Mouse (Mus musculus): Measurements from ENCODE around the gene Gm10721.
"Not testable (repeated sequence)": the region's sequence is repeated elsewhere in the genome, so short reads cannot be mapped to it uniquely, and the experiment has no call there.

Gm10721 gene

DNA sequence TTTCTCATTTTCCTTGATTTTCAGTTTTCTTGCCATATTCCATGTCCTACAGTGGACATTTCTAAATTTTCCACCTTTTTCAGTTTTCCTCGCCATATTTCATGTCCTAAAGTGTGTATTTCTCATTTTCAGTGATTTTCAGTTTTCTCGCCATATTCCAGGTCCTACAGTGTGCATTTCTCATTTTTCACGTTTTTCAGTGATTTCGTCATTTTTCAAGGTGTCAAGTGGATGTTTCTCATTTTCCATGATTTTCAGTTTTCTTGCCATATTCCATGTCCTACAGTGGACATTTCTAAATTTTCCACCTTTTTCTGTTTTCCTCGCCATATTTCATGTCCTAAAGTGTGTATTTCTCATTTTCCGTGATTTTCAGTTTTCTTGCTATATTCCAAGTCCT is 12.7 kb downstream of the Gm10721 start:
- peak; percentile 36 to 46 for DNase-seq

DNA sequence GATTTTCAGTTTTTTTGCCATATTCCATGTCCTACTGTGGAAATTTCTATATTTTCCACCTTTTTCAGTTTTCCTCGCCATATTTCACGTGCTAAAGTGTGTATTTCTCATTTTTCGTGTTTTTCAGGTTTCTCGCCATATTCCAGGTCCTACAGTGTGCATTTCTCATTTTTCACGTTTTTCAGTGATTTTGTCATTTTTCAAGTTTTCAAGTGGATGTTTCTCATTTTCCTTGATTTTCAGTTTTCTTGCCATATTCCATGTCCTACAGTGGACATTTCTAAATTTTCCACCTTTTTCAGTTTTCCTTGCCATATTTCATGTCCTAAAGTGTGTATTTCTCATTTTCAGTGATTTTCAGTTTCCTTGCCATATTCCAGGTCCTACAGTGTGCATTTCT is 13.2 kb downstream of the Gm10721 start:
- not testable (repeated sequence) for DNase-seq

DNA sequence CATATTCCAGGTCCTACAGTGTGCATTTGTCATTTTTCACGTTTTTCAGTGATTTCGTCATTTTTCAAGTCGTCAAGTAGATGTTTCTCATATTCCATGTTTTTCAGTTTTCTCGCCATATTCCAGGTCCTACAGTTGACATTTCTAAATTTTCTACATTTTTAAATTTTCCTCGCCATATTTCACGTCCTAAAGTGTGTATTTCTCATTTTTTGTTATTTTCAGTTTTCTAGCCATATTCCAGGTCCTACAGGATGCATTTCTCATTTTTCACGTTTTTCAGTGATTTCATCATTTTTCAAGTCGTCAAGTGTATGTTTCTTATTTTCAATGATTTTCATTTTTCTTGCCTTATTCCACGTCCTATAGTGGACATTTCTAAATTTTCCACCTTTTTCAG is 13.8 kb downstream of the Gm10721 start:
- not testable (repeated sequence) for DNase-seq

DNA sequence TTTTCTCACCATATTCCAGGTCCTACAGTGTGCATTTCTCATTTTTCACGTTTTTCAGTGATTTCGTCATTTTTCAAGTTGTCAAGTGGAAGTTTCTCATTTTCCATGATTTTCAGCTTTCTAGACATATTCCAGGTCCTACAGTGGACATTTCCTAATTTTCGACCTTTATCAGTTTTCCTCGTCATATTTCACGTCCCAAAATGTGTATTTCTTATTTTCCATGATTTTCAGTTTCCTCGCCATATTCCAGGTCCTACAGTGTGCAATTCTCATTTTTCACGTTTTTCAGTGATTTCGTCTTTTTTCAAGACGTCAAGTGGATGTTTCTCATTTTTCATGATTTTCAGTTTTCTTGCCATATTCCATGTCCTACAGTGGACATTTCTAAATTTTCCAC is 14.3 kb downstream of the Gm10721 start:
- DNase-seq, result not testable (repeated sequence)

DNA sequence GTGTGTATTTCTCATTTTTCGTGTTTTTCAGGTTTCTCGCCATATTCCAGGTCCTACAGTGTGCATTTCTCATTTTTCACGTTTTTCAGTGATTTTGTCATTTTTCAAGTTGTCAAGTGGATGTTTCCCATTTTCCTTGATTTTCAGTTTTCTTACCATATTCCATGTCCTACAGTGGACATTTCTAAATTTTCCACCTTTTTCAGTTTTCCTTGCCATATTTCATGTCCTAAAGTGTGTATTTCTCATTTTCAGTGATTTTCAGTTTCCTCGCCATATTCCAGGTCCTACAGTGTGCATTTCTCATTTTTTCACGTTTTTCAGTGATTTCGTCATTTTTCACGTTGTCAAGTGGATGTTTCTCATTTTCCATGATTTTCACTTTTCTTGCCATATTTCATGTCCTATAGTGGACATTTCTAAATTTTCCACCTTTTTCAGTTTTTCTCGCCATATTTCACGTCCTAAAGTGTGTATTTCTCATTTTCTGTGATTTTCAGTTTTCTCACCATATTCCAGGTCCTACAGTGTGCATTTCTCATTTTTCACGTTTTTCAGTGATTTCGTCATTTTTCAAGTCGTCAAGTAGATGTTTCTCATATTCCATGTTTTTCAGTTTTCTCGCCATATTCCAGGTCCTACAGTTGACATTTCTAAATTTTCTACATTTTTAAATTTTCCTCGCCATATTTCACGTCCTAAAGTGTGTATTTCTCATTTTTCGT is 16.5 kb downstream of the Gm10721 start:
- DNase-seq, result peak in 1 of 2 experiments; percentile 5

DNA sequence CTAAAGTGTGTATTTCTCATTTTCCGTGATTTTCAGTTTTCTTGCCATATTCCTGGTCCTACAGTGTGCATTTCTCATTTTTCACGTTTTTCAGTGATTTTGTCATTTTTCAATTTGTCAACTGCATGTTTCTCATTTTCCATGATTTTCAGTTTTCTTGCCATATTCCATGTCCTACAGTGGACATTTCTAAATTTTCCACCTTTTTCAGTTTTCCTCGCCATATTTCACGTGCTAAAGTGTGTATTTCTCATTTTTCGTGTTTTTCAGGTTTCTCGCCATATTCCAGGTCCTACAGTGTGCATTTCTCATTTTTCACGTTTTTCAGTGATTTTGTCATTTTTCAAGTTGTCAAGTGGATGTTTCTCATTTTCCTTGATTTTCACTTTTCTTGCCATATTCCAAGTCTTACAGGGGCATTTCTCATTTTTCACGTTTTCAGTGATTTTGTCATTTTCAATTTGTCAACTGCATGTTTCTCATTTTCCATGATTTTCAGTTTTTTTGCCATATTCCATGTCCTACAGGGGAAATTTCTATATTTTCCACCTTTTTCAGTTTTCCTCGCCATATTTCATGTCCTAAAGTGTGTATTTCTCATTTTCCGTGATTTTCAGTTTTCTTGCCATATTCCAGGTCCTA is 17.9 kb downstream of the Gm10721 start:
- not testable (repeated sequence) for DNase-seq

DNA sequence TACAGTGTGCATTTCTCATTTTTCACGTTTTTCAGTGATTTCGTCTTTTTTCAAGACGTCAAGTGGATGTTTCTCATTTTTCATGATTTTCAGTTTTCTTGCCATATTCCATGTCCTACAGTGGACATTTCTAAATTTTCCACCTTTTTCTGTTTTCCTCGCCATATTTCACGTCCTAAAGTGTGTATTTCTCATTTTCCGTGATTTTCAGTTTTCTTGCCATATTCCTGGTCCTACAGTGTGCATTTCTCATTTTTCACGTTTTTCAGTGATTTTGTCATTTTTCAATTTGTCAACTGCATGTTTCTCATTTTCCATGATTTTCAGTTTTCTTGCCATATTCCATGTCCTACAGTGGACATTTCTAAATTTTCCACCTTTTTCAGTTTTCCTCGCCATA is 21.4 kb downstream of the Gm10721 start, which contains the start of gene Gm17535:
Gene Gm17535, plus strand, starts transcription at position 301 of the 400 bp plus-strand sequence.
- DNase-seq, result not testable (repeated sequence)

DNA sequence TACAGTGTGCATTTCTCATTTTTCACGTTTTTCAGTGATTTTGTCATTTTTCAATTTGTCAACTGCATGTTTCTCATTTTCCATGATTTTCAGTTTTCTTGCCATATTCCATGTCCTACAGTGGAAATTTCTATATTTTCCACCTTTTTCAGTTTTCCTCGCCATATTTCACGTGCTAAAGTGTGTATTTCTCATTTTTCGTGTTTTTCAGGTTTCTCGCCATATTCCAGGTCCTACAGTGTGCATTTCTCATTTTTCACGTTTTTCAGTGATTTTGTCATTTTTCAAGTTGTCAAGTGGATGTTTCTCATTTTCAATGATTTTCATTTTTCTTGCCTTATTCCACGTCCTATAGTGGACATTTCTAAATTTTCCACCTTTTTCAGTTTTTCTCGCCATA is 23.6 kb downstream of the Gm10721 start, which contains the start of gene Gm10715:
Gene Gm10715, plus strand, starts transcription at position 301 of the 400 bp plus-strand sequence.
- not testable (repeated sequence) for DNase-seq

DNA sequence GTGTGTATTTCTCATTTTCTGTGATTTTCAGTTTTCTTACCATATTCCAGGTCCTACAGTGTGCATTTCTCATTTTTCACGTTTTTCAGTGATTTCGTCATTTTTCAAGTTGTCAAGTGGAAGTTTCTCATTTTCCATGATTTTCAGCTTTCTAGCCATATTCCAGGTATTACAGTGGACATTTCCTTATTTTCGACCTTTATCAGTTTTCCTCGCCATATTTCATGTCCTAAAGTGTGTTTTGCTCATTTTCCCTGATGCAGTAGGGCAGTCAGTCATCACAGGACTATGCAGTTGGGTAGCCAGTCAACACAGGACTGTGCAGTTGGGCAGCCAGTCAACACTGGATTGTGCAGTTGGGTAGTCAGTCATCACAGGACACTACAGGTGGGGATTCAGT is 25.2 kb downstream of the Gm10721 start:
- not testable (repeated sequence) for DNase-seq
